Mouse (Mus musculus) neutrophil, adult 59 days (primary cell): Measurements from ENCODE around the gene H2al1b. TPM values are rescaled to one million over a fixed set of nuclear protein-coding genes. Genes with fewer than 3 reads are reported as not detected.

ENCODE experiments used
- total RNA-seq, 2 experiments: library from RNA; stranded (reverse); gene quantifications; 1 replicate in 1 of 2; 2 replicates in 1 of 2; pipeline ENCODE4 v1.2.4; 2023

H2al1b gene
- not detected for total RNA-seq

DNA sequence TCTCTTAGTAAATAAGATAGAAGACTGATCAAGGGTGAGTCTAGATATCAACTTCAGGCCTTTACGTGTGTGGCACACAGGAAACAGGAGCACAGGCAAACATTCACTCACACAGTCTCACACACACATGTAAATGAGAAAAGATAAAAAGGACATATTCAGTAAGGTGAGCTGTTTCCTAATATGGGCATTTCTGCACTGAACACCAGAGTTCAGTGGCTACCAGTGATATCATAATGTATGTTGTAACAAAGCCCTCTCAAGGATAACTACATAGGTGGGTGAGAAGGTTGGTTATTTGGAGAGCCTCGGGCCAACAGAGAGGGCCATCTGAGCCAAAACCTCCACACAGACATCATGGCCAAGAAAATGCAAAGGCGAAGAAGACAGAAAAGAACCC lies at the start of gene H2al1b:
Gene H2al1b, plus strand, starts transcription at position 301 of the 400 bp plus-strand sequence.

DNA sequence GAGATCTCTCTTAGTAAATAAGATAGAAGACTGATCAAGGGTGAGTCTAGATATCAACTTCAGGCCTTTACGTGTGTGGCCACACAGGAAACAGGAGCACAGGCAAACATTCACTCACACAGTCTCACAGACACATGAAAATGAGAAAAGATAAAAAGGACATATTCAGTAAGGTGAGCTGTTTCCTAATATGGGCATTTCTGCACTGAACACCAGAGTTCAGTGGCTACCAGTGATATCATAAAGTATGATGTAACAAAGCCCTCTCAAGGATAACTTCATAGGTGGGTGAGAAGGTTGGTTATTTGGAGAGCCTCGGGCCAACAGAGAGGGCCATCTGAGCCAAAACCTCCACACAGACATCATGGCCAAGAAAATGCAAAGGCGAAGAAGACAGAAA lies 3.3 kb upstream of the H2al1b start, which contains the start of gene H2al1a:
Gene H2al1a, plus strand, starts transcription at position 301 of the 400 bp plus-strand sequence.

DNA sequence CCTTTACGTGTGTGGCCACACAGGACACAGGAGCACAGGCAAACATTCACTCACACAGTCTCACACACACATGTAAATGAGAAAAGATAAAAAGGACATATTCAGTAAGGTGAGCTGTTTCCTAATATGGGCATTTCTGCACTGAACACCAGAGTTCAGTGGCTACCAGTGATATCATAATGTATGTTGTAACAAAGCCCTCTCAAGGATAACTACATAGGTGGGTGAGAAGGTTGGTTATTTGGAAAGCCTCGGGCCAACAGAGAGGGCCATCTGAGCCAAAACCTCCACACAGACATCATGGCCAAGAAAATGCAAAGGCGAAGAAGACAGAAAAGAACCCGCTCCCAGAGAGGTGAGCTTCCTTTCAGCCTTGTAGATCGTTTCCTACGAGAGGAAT lies 3.1 kb downstream of the H2al1b start, which contains the start of gene H2al1c:
Gene H2al1c, plus strand, starts transcription at position 301 of the 400 bp plus-strand sequence.

GRCm38 (mm10) chrX:11308524-11308923 lies 6.3 kb downstream of the H2al1b start, which contains the start of gene H2al1d:
Gene H2al1d, plus strand, starts transcription at chrX:11308824.

DNA sequence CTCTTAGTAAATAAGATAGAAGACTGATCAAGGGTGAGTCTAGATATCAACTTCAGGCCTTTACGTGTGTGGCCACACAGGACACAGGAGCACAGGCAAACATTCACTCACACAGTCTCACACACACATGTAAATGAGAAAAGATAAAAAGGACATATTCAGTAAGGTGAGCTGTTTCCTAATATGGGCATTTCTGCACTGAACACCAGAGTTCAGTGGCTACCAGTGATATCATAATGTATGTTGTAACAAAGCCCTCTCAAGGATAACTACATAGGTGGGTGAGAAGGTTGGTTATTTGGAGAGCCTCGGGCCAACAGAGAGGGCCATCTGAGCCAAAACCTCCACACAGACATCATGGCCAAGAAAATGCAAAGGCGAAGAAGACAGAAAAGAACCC lies 9.4 kb downstream of the H2al1b start, which contains the start of gene H2al1e:
Gene H2al1e, plus strand, starts transcription at position 301 of the 400 bp plus-strand sequence.

GRCm38 (mm10) chrX:11314858-11315257 lies 12.6 kb downstream of the H2al1b start, which contains the start of gene H2al1f:
Gene H2al1f, plus strand, starts transcription at chrX:11315158.

DNA sequence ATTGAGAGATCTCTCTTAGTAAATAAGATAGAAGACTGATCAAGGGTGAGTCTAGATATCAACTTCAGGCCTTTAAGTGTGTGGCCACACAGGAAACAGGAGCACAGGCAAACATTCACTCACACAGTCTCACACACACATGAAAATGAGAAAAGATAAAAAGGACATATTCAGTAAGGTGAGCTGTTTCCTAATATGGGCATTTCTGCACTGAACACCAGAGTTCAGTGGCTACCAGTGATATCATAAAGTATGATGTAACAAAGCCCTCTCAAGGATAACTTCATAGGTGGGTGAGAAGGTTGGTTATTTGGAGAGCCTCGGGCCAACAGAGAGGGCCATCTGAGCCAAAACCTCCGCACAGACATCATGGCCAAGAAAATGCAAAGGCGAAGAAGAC lies 15.7 kb downstream of the H2al1b start, which contains the start of gene H2al1g:
Gene H2al1g, plus strand, starts transcription at position 301 of the 400 bp plus-strand sequence.

GRCm38 (mm10) chrX:11321192-11321591 lies 19.0 kb downstream of the H2al1b start, which contains the start of gene H2al1h:
Gene H2al1h, plus strand, starts transcription at chrX:11321492.

GRCm38 (mm10) chrX:11324359-11324758 lies 22.1 kb downstream of the H2al1b start, which contains the start of gene H2al1i:
Gene H2al1i, plus strand, starts transcription at chrX:11324659.

DNA sequence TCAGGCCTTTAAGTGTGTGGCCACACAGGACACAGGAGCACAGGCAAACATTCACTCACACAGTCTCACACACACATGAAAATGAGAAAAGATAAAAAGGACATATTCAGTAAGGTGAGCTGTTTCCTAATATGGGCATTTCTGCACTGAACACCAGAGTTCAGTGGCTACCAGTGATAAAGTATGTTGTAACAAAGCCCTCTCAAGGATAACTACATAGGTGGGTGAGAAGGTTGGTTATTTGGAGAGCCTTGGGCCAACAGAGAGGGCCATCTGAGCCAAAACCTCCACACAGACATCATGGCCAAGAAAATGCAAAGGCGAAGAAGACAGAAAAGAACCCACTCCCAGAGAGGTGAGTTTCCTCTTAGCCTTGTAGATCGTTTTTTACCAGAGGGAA lies 25.3 kb downstream of the H2al1b start, which contains the start of gene H2al1j:
Gene H2al1j, plus strand, starts transcription at position 301 of the 400 bp plus-strand sequence.

Other genes with a start within 250 kb of the H2al1b start
- gene H2al1a, start 3.2 kb upstream of the H2al1b start, total RNA-seq = not detected
- not detected for gene H2al1c, start 3.2 kb downstream of the H2al1b start, total RNA-seq
- not detected for gene H2al1d, start 6.4 kb downstream of the H2al1b start, total RNA-seq
- not detected for gene H2al1e, start 9.5 kb downstream of the H2al1b start, total RNA-seq
- gene H2al1f, start 12.7 kb downstream of the H2al1b start, total RNA-seq = not detected
- not detected for gene H2al1g, start 15.8 kb downstream of the H2al1b start, total RNA-seq
- gene H2al1h, start 19.1 kb downstream of the H2al1b start, total RNA-seq = not detected
- not detected for gene H2al1i, start 22.2 kb downstream of the H2al1b start, total RNA-seq
- gene H2al1j, start 25.4 kb downstream of the H2al1b start, total RNA-seq = not detected